Mouse (Mus musculus) megakaryocyte, embryonic 14.5 days (primary cell): ENCODE data around the gene Crocc.

ENCODE experiments used
- FLI1 ChIP-seq: IDR thresholded peaks from 2 replicates; pipeline ENCODE4 v1.6.1; 2012; ENCODE audit warnings: low read length, inconsistent platforms, mixed read lengths
- GATA1 ChIP-seq: IDR thresholded peaks from 3 replicates; pipeline ENCODE4 v1.6.1; 2012; ENCODE audit warnings: mixed read lengths, low read length, inconsistent platforms, borderline replicate concordance

DNA sequence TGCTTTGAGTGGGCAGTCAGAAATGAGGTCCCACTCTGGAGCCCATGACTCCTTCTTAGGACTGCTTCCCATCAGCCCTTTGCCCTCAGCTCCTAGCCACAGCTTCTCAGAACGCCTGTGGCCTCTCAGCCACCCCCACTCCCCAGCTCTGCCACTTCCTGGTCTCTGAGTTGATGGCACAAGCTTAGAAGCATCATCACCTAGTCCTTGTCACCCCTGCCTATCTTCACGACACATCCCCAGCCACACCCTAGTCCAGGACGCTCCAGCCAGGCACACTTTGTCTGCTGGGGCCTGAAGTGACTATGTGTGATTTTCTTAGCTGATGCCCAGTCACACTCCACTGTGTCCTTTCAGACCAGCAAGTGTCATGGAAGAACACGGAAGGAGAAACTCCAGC, 38.6 kb upstream of the Crocc start:
- TF ChIP-seq GATA1: no peak
- TF ChIP-seq FLI1: no peak
